Mouse (Mus musculus) ES-Bruce4 (cell line): ENCODE measurements at regions not wholly inside any gene's neighbourhood (a gene's known extent, or its start where the extent isn't known, plus 50 kb on each side); places are given as distances from the start of the nearest gene placed in this dataset.

Experiments
- CTCF ChIP-seq: IDR thresholded peaks from one replicate; pipeline ENCODE4 v1.8.1; 2011; ENCODE audit warnings: low read depth, low read length
- POLR2A ChIP-seq: IDR thresholded peaks from one replicate; pipeline ENCODE4 v1.8.1; 2011; ENCODE audit warnings: low read length; ENCODE audit not compliant: insufficient read depth

DNA sequence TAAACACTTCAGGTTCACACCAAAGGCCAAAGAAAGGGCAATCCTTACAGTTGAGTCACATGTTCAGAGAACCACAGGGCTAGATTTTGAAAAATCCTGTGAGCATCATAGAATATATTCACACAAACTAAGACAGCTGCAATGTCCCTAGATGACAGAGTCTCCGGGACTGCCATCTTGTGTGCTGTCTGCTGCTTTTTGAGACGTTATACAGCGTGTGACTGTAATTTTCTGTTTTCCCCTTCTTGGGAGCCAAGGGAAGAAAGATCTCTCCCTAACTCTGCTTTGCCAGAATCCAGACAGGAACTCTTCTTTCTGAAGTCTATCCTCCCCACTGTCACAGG lies 109.1 kb upstream of the Arhgap5 start:
- TF ChIP-seq POLR2A (no peak), CTCF (no peak)
